Mouse (Mus musculus) liver, postnatal 0 days (tissue): ENCODE data around the gene Pde2a. TPM values are rescaled to one million over a fixed set of nuclear protein-coding genes. Genes with fewer than 3 reads are reported as not detected.
A peak's percentile ranks its signal among the peaks of the same experiment; 100 is the strongest.

Experiments used
- ATAC-seq: fragments of 200-750 bp; cut with Nextera tagmentation; 2 replicates; pipeline ENCODE4 v1.8.0; 2017; ENCODE audit warnings: mild to moderate bottlenecking, moderate library complexity
- DNase-seq: peaks from one replicate; pipeline ENCODE4 v3.0.0-alpha.2; 2016
- H3K27ac ChIP-seq: fragments of 300-500 bp; sonication (generic); 2 replicates; pipeline ENCODE4 v1.5.1; 2014; ENCODE audit warnings: antibody characterized with exemption, moderate library complexity, mild to moderate bottlenecking, low read depth
- H3K27me3 ChIP-seq: fragments of 300-500 bp; sonication (generic); 2 replicates; pipeline ENCODE4 v1.6.1; 2014; ENCODE audit warnings: low read length, control low read depth, mixed read lengths; ENCODE audit not compliant: insufficient read depth
- H3K36me3 ChIP-seq: fragments of 300-500 bp; sonication (generic); replicated peaks from 2 replicates; pipeline ENCODE4 v1.6.1; 2014; ENCODE audit warnings: mild to moderate bottlenecking, control low read depth, low read length, moderate library complexity, mixed read lengths; ENCODE audit not compliant: insufficient read depth
- H3K4me1 ChIP-seq: fragments of 300-500 bp; sonication (generic); 2 replicates; pipeline ENCODE4 v1.6.1; 2014; ENCODE audit warnings: antibody characterized with exemption, mild to moderate bottlenecking, control low read depth; ENCODE audit not compliant: insufficient read depth
- H3K4me2 ChIP-seq: fragments of 300-500 bp; sonication (generic); 2 replicates; pipeline ENCODE4 v1.6.1; 2014; ENCODE audit warnings: low read depth, mild to moderate bottlenecking, low read length, moderate library complexity, mixed read lengths
- H3K4me3 ChIP-seq: fragments of 300-500 bp; sonication (generic); 2 replicates; pipeline ENCODE4 v1.5.1; 2014; ENCODE audit warnings: low read depth, low read length
- H3K9ac ChIP-seq: fragments of 300-500 bp; sonication (generic); replicated peaks from 2 replicates; pipeline ENCODE4 v1.6.1; 2014; ENCODE audit warnings: mild to moderate bottlenecking, moderate library complexity
- H3K9me3 ChIP-seq: fragments of 300-500 bp; sonication (generic); 2 replicates; pipeline ENCODE4 v1.6.1; 2016; ENCODE audit warnings: mild to moderate bottlenecking, control low read depth, low read length, mixed read lengths
- CTCF ChIP-seq: sonication (generic); IDR thresholded peaks from 2 replicates; pipeline ENCODE4 v1.5.1; 2016; ENCODE audit warnings: antibody characterized with exemption, low read depth
- EP300 ChIP-seq: IDR thresholded peaks from 2 replicates; pipeline ENCODE4 v1.6.1; 2016; ENCODE audit warnings: antibody characterized with exemption, low read depth, mild to moderate bottlenecking
- WGBS: fragments of 180-500 bp; shearing (Covaris S2); extraction: QIAGEN DNeasy Blood & Tissue Kit; methylation state at CpG from one replicate; pipeline ENCODE4 v1.1.7; 2014; ENCODE audit not compliant: insufficient replicate concordance; 5-methylcytosine and 5-hydroxymethylcytosine counted together
- polyA plus RNA-seq: library from polyadenylated mRNA; unstranded; fragments of >200 nt; fragmentation: Nextera tagmentation; extraction: Ambion mirVana; gene quantifications from 2 replicates; pipeline ENCODE4 v1.2.1, GENCODE M21; 2015

Pde2a gene
- polyA plus RNA-seq, 1 experiment from 2014 or later, result 15.8 TPM

- Histone ChIP-seq H3K4me2 (no peak overlapping the region), H3K27ac (no peak overlapping the region), H3K4me1 (peaks cover 3% of the 10 kb centered on the region; the same call in 1 of the 2 replicates), H3K9me3 (no peaks in the 10 kb centered on the region), H3K4me3 (no peak overlapping the region), H3K27me3 (peaks cover 13% of the 10 kb centered on the region; the same call in 1 of the 2 replicates), H3K9ac (no peak overlapping the region), H3K36me3 (no peaks in the 10 kb centered on the region)
- ATAC-seq, result no peak
- 74% methylated on average over 8 of the region's 8 CpGs for WGBS
- DNase-seq, result no peak
- no peak for TF ChIP-seq EP300
- no peak for TF ChIP-seq CTCF
Measured at GRCm38 (mm10) chr7:101422646-101423045, 1.2 kb downstream of the Pde2a start.

- H3K9me3 ChIP-seq, result no peaks in the 10 kb centered on the region
- H3K4me1 ChIP-seq, result peaks cover 3% of the 10 kb centered on the region; the same call in 1 of the 2 replicates
- 63% methylated on average over 6 of the region's 6 CpGs for WGBS
- TF ChIP-seq EP300, result no peak
- no peak overlapping the region for H3K9ac ChIP-seq
- DNase-seq (no peak), ATAC-seq (no peak)
- no peak overlapping the region for H3K4me2 ChIP-seq
- no peaks in the 10 kb centered on the region for H3K36me3 ChIP-seq
- H3K27ac ChIP-seq, result no peak overlapping the region
- peaks cover 13% of the 10 kb centered on the region; the same call in 1 of the 2 replicates for H3K27me3 ChIP-seq
- H3K4me3 ChIP-seq, result no peak overlapping the region
Measured at GRCm38 (mm10) chr7:101423970-101424369, 2.5 kb downstream of the Pde2a start.

GRCm38 (mm10) chr7:101426692-101427091, 5.2 kb downstream of the Pde2a start:
- H3K4me2 ChIP-seq, result no peak overlapping the region
- no peak overlapping the region for H3K9ac ChIP-seq
- H3K4me3 ChIP-seq, result no peak overlapping the region
- 66% methylated on average over 8 of the region's 8 CpGs for WGBS
- H3K4me1 ChIP-seq, result no peaks in the 10 kb centered on the region
- no peaks in the 10 kb centered on the region for H3K9me3 ChIP-seq
- 0 out of 2 replicates have a peak, but pooled peaks cover 5% of the 10 kb centered on the region for H3K27me3 ChIP-seq
- H3K27ac ChIP-seq, result no peak overlapping the region
- no peak for TF ChIP-seq CTCF
- TF ChIP-seq EP300, result no peak
- no peak for ATAC-seq
- no peak for DNase-seq
- no peaks in the 10 kb centered on the region for H3K36me3 ChIP-seq

- 13% methylated on average over 2 of the region's 2 CpGs for WGBS
- ATAC-seq, result no peak
- Histone ChIP-seq H3K27ac (no peak overlapping the region), H3K9me3 (no peaks in the 10 kb centered on the region), H3K4me3 (no peak overlapping the region), H3K9ac (no peak overlapping the region), H3K27me3 (no peaks in the 10 kb centered on the region), H3K4me2 (no peak overlapping the region), H3K4me1 (no peaks in the 10 kb centered on the region), H3K36me3 (no peaks in the 10 kb centered on the region)
- peak; percentile 48 for DNase-seq
- TF ChIP-seq EP300, result no peak
- peak; percentile 92 for TF ChIP-seq CTCF
Measured at GRCm38 (mm10) chr7:101427736-101428135, 6.2 kb downstream of the Pde2a start.

- WGBS, result 55% methylated on average over 6 of the region's 6 CpGs
- Histone ChIP-seq H3K27me3 (no peaks in the 10 kb centered on the region), H3K4me3 (no peak overlapping the region), H3K27ac (no peak overlapping the region), H3K4me1 (no peaks in the 10 kb centered on the region), H3K4me2 (no peak overlapping the region), H3K9me3 (no peaks in the 10 kb centered on the region), H3K36me3 (no peaks in the 10 kb centered on the region), H3K9ac (no peak overlapping the region)
- ATAC-seq (no peak), DNase-seq (no peak)
- TF ChIP-seq EP300, result no peak
- no peak for TF ChIP-seq CTCF
Measured at GRCm38 (mm10) chr7:101435038-101435437, 13.5 kb downstream of the Pde2a start.

- Histone ChIP-seq H3K9me3 (no peaks in the 10 kb centered on the region), H3K4me1 (no peaks in the 10 kb centered on the region), H3K36me3 (no peaks in the 10 kb centered on the region), H3K27me3 (no peaks in the 10 kb centered on the region), H3K4me2 (no peak overlapping the region), H3K27ac (no peak overlapping the region), H3K4me3 (no peak overlapping the region), H3K9ac (no peak overlapping the region)
- ATAC-seq (no peak), DNase-seq (no peak)
- WGBS, result 11% methylated on average over 1 of the region's 1 CpGs
- TF ChIP-seq CTCF (no peak), EP300 (no peak)
Measured at GRCm38 (mm10) chr7:101437876-101438275, 16.4 kb downstream of the Pde2a start.

- H3K9me3 ChIP-seq, result no peaks in the 10 kb centered on the region
- no peak overlapping the region for H3K4me3 ChIP-seq
- H3K4me2 ChIP-seq, result no peak overlapping the region
- no peaks in the 10 kb centered on the region for H3K27me3 ChIP-seq
- ATAC-seq, result no peak
- no peak for DNase-seq
- 72% methylated on average over 10 of the region's 10 CpGs for WGBS
- no peaks in the 10 kb centered on the region for H3K36me3 ChIP-seq
- TF ChIP-seq EP300, result no peak
- no peak for TF ChIP-seq CTCF
- H3K27ac ChIP-seq, result no peak overlapping the region
- no peaks in the 10 kb centered on the region for H3K4me1 ChIP-seq
- no peak overlapping the region for H3K9ac ChIP-seq
Measured at GRCm38 (mm10) chr7:101443093-101443492, 21.6 kb downstream of the Pde2a start.
